Mouse (Mus musculus) spleen, embryonic (tissue): ENCODE data around the gene Gm27029.
"Not testable (repeated sequence)": the region's sequence is repeated elsewhere in the genome, so short reads cannot be mapped to it uniquely, and the experiment has no call there.

Source experiments
- CTCF ChIA-PET: fragments of 350-600 bp; sonication (Branson Sonifier 250); formaldehyde crosslinking; loops from one replicate; lab custom pipeline; 2022; lab: Charles Lee

The Gm27029 gene

GRCm38 (mm10) chr11:101424105-101424851 is at the start of gene Gm27029:
Gm27029 (minus strand) TSS chr11:101424796.
- CTCF ChIA-PET, result interaction anchor here (0.6 to 1.1 kb wide), 2 partner anchors 10 to 168 kb away, joined by 3 to 4 read pairs; no protein-coding TSS in a partner anchor

- CTCF ChIA-PET, result no interaction called here
Observed at GRCm38 (mm10) chr11:101474298-101474697, 49.7 kb upstream of the Gm27029 start.

GRCm38 (mm10) chr11:101473686-101474085 is 49.1 kb upstream of the Gm27029 start:
- CTCF ChIA-PET, result not testable (repeated sequence)

GRCm38 (mm10) chr11:101472336-101472735 is 47.7 kb upstream of the Gm27029 start:
- CTCF ChIA-PET, result no interaction called here

GRCm38 (mm10) chr11:101471926-101472325 is 47.3 kb upstream of the Gm27029 start:
- CTCF ChIA-PET, result no interaction called here

GRCm38 (mm10) chr11:101470206-101470605 is 45.6 kb upstream of the Gm27029 start:
- CTCF ChIA-PET, result interaction anchor here (0.6 kb wide), 1 partner anchor 32 kb away, joined by 8 read pairs; no protein-coding TSS in a partner anchor

GRCm38 (mm10) chr11:101469155-101469554 is 44.6 kb upstream of the Gm27029 start:
- CTCF ChIA-PET, result interaction anchor here (0.6 kb wide), 2 partner anchors 9 to 937 kb away, joined by 3 to 5 read pairs; no protein-coding TSS in a partner anchor

- CTCF ChIA-PET, result interaction anchor here (0.6 kb wide), 2 partner anchors 10 to 937 kb away, joined by 3 to 5 read pairs; no protein-coding TSS in a partner anchor
Observed at GRCm38 (mm10) chr11:101468731-101469130, 44.1 kb upstream of the Gm27029 start.

- CTCF ChIA-PET, result no interaction called here
Observed at GRCm38 (mm10) chr11:101468263-101468688, 43.7 kb upstream of the Gm27029 start.

- CTCF ChIA-PET, result no interaction called here
Observed at GRCm38 (mm10) chr11:101467477-101468262, 43.1 kb upstream of the Gm27029 start.

- CTCF ChIA-PET, result interaction anchor here (1.3 kb wide), 1 partner anchor 17 kb away, joined by 3 read pairs; no protein-coding TSS in a partner anchor
Observed at GRCm38 (mm10) chr11:101466552-101466950, 42.0 kb upstream of the Gm27029 start.

- CTCF ChIA-PET, result interaction anchor here (0.7 to 1.3 kb wide), 2 partner anchors 16 to 24 kb away, joined by 3 to 7 read pairs; partner anchors contain the start of gene Rpl27
Observed at GRCm38 (mm10) chr11:101465869-101466551, 41.4 kb upstream of the Gm27029 start, which contains the start of gene Vat1. Vat1 (minus strand) TSS chr11:101466230.

- CTCF ChIA-PET, result interaction anchor here (0.7 to 1.3 kb wide), 3 partner anchors 16 to 23 kb away, joined by 3 to 7 read pairs (median 4); partner anchors contain the start of gene Rpl27
Observed at GRCm38 (mm10) chr11:101465101-101465868, 40.7 kb upstream of the Gm27029 start.

- CTCF ChIA-PET, result interaction anchor here (0.9 kb wide), 1 partner anchor 19 kb away, joined by 4 read pairs; no protein-coding TSS in a partner anchor
Observed at GRCm38 (mm10) chr11:101464211-101465100, 39.9 kb upstream of the Gm27029 start, which contains the start of gene Rnd2. Rnd2 (plus strand) TSS chr11:101464999.

GRCm38 (mm10) chr11:101462583-101463440 is 38.2 kb upstream of the Gm27029 start:
- CTCF ChIA-PET, result interaction anchor here (0.7 kb wide), 1 partner anchor 19 kb away, joined by 4 read pairs; no protein-coding TSS in a partner anchor

- CTCF ChIA-PET, result no interaction called here
Observed at GRCm38 (mm10) chr11:101462141-101462540, 37.5 kb upstream of the Gm27029 start.

GRCm38 (mm10) chr11:101460321-101460720 is 35.7 kb upstream of the Gm27029 start:
- CTCF ChIA-PET, result no interaction called here

- CTCF ChIA-PET, result interaction anchor here (0.7 kb wide), 1 partner anchor 140 kb away, joined by 8 read pairs; no protein-coding TSS in a partner anchor
Observed at GRCm38 (mm10) chr11:101459716-101460115, 35.1 kb upstream of the Gm27029 start.
